Mouse (Mus musculus) embryo, embryonic 10 days (tissue): ENCODE data around the gene Rnf224.
A peak's percentile ranks its signal among the peaks of the same experiment; 100 is the strongest.

Experiments
- DNase-seq: peaks from one replicate; pipeline ENCODE4 v3.0.0-alpha.2; 2015; ENCODE audit warnings: low spot score

Gene Rnf224

DNA sequence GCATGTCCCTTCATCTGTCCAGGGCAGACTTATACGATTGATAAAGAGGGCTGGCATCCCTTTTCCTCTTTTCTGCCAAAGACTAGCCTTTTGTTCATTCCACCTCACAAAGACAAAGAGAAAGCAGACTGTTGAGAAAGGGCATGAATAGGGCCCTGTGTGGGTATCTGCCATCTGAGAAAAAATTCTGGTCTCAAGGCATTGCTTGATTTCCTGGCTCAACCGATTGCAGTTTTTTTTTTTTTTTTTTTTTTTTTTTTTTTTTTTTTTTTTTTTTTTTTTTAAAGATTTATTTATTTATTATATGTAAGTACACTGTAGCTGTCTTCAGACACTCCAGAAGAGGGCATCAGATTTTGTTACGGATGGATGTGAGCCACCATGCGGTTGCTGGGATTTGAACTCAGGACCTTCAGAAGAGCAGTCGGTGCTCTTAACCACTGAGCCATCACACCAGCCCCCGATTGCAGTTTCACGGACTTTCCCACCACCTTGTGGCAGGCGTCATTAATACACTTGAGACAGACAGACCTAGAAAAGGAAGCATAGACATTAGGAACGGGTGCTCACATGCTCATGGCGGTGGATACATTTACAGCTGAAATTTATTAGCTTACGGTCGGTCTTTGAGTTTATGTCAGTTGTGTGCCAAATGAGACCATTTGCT, 20.0 kb upstream of the Rnf224 start:
- peak; percentile 48 for DNase-seq

GRCm38 (mm10) chr2:25255284-25255779, 18.7 kb upstream of the Rnf224 start, which contains the start of gene Tmem203:
TSS of gene Tmem203 (plus strand) at chr2:25255439.
- DNase-seq: peak; percentile 87

DNA sequence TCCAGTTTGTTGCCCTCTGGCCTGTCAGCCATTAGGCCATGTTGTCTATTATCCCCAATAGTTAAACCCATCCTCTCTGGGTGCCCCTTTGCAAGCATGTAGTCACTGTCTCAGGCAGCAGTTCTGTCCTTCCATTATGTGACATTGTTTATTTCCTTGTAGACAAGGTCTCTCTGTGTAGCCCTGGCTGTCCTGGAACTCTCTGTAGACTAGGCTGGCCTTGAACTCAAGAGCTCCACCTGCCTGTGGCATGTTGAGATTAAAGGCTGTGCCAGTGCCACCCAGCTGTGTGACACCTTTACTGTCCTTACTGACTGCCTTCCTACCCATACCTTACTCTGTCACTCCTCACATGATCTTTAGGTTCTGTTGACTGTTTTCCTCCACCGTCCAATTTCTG, 15.7 kb upstream of the Rnf224 start:
- DNase-seq: no peak

DNA sequence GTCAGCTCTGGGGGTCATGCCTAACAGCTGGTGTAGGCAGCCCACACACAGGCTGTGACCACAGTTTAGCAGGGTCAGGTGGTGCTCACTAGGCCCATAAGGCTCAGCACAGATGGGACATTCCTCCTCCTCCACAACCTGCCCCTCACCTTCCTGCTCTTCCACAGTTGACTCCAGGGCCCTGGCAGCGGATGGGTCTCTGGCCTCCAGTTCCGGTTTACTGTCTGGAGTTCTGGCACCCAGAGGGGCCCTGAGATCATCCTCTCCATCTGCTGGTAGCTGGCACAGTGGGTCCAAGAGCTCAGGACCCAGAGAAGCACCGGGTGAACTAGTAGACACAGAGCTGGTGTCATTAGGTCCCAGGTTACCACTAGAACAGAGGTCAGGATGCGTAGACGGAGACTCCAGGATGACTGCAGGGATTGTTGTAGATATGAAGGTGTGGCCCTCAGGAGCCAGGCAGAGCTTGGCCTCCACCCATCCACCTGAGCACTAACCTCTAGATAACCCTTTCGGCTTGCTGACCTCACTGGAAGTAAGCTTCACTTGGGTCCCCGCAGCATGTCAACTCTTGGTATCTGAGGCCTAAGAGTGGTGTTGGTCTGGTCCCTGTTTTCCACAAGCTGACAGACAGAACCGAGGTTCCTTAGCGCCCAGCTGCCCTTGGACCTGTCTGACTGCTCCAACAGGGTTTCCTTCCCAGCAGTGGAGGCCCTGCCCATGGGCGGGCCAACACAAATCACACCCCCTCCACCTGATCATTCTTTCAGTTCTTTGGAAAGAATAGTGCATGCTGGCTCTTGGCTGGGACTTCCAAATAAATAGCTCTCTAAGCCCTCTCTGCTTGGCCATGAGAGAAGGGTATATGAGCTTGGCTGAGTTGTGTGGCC, 9.8 kb upstream of the Rnf224 start, which contains the start of gene AL732309.1:
AL732309.1 (minus strand) TSS at position 681 of the 890 bp plus-strand sequence.
- no peak for DNase-seq

DNA sequence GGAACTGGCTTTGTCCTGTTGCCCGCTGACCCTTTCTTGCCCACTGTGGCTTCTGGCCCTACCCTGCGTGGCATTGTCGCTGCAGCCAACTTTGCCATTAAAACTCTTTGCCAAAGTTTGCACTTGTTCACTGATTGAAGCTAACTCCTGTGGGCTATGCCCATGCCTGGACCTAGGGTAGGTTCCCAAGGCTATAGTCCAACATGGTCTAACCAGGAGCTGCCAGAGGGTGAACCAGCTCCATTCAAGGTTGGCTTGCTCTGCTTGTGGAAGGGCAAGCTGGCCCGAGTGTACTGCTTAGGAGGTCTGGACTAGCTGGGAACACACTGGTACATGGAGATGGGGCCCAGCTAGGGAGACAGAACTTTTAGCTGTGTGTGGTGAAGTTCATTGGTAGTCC, 7.6 kb upstream of the Rnf224 start:
- DNase-seq: no peak

DNA sequence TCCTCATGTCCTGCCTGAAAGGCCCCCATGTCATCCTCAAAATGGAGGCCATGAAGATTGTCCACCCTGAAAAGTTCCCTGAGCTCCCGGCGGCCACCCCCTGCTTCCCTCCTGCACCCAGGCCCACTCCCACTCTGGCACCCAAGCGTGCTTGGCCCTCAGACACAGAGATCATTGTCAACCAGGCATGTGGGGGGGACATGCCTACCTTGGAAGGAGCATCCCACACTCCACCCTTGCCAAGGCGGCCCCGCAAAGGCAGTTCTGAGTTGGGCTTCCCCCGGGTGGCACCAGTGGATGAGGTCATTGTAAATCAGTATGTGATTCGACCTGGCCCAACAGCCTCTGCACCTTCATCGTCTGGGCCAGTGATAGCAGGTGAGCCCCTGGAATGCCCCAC, 6.8 kb upstream of the Rnf224 start:
- DNase-seq: no peak

DNA sequence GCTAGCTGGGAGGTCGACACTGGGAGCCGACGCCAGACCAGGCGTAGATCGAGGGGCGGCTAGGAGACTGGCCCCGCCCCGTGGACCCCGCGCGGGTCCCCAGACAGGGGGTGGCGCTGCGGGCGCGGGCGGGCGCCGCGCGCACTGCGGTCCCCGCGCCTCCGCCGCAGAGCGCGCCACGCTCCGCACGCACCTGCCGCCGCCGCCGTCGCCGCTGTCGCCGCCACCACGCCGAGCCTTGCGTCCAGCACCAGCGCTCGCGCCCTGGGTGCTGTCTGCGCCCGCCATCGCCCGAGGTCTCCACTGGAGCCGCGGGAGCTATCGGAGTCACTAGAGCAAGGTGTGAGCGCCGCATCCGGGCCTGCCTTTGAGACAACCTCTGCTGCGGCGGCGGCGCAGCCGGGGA, 5.5 kb upstream of the Rnf224 start, which contains the start of the genes Rnf208 and Cysrt1:
Rnf208 (plus strand) TSS at position 155 of the 406 bp plus-strand sequence.
Cysrt1 (minus strand) TSS at position 352 of the 406 bp plus-strand sequence.
- peak; percentile 38 for DNase-seq

- no peak for DNase-seq
Measured at GRCm38 (mm10) chr2:25241438-25241775, 4.8 kb upstream of the Rnf224 start.

- DNase-seq: peak; percentile 86
Measured at GRCm38 (mm10) chr2:25240723-25241437, 4.3 kb upstream of the Rnf224 start.

DNA sequence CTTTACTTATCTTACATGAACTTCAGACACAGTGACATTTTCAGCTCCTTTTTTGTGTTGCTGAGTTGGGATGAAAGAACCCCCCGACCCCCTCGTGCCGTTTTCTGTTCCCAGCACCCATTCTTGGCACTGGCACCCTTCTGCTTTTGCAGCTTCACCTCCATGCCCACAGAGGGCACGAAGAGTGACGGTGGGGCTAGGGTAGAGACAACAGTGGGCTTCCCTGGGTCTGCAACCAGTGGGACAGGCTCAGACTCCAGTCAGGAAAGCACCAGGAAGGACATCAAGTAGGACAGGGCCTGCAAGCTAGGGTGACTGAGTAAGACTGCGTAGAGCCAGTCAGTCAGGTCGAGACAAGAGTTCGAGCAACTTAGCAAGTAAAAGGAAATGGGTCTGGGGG, 3.7 kb upstream of the Rnf224 start:
- no peak for DNase-seq

DNA sequence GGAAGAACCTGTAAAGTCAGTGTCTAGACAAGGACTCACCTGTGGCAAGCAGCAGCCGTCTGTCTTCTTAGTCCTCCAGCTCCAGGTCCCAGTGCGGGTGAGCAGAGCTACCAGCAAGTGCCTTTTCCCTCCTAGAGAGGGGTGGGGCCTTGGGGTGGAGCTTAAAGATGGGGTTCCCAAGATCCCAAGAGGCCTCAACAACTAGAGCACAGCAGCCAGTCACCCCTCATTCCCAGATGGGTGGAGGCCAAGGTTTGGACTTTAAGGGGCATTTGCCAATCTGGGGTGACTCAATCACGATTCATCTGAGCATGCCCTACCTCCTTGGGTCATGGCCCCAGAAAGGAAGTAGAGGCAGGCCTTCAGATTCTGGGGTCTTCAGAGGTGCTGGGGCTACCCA, 3.2 kb upstream of the Rnf224 start:
- no peak for DNase-seq

GRCm38 (mm10) chr2:25238106-25238505, 1.5 kb upstream of the Rnf224 start:
- DNase-seq: no peak

- DNase-seq: no peak
Measured at GRCm38 (mm10) chr2:25237522-25237921, 935 bp upstream of the Rnf224 start.

GRCm38 (mm10) chr2:25234551-25235220, 1.9 kb downstream of the Rnf224 start:
- no peak for DNase-seq

DNA sequence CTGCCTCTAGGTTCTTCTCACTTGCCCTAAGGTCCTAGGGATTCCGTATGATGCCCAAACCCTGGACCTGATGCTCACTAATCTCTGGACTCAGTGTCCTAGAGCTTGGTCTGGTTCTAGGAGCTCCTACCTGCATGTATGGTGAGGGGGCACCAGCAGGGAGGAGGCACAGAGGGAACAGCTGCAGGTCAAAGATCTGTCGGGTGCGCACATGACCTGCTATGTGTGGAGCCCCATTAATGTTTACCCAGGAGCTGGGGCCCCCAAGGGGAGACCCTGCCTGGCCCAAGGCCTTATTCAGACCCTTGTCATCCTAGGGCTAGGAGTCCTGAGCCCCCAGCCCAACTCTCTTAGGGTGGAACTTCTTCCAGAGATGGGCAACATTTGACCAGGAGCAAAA, 2.5 kb downstream of the Rnf224 start, which contains the start of gene Slc34a3:
Slc34a3 (minus strand) TSS at position 315 of the 400 bp plus-strand sequence.
- no peak for DNase-seq

- no peak for DNase-seq
Measured at GRCm38 (mm10) chr2:25233421-25233820, 3.2 kb downstream of the Rnf224 start.

DNA sequence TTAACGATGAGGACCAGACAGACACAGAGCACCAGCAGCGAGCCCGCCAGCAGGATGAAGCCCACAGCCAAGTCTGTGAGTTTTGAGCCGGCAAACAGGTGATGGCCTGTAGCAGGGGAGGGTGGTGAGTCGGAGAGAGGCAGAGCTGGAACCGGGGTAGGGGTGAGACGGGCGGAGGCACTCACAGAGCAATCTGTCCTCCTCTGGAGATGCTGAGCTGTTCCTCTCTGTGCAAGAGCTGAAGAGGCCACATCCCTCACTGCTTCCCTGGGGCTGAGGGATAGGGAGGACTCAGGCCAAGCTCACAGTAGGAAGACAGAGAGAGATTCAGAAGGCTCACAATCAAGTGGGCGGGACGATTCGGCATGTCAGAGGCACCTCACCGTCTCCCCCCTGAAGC, 5.5 kb downstream of the Rnf224 start:
- DNase-seq: no peak

- DNase-seq: no peak
Measured at GRCm38 (mm10) chr2:25230581-25230980, 6.0 kb downstream of the Rnf224 start.

- DNase-seq: no peak
Measured at GRCm38 (mm10) chr2:25229582-25229981, 7.0 kb downstream of the Rnf224 start.

GRCm38 (mm10) chr2:25228995-25229530, 7.5 kb downstream of the Rnf224 start:
- no peak for DNase-seq

GRCm38 (mm10) chr2:25228431-25228889, 8.1 kb downstream of the Rnf224 start:
- DNase-seq: peak; percentile 91
